Mouse (Mus musculus): Measurements from ENCODE around the gene Gtf3c5. TPM values are rescaled to one million over a fixed set of nuclear protein-coding genes. Genes with fewer than 3 reads are reported as not detected.

Gene Gtf3c5
- polyA plus RNA-seq, 1 experiment from 2014 or later: 56.7 TPM

- H3K36me3 ChIP-seq: peaks cover 70% of the 10 kb centered on the region
- no peak overlapping the region for H3K9ac ChIP-seq (replicated peaks)
- H3K4me2 ChIP-seq: no peak overlapping the region
- no peaks in the 10 kb centered on the region for H3K9me3 ChIP-seq
- H3K27ac ChIP-seq: no peak overlapping the region
- ATAC-seq (ENCODE audit: insufficient number of reproducible peaks, insufficient read depth, low FRiP score, low TSS enrichment, low read depth): no peak
- no peak overlapping the region for H3K4me3 ChIP-seq (replicated peaks)
- 73% methylated on average over 5 of the region's 5 CpGs for whole genome bisulfite sequencing
- H3K4me1 ChIP-seq (replicated peaks): peaks cover 19% of the 10 kb centered on the region
- no peaks in the 10 kb centered on the region for H3K27me3 ChIP-seq
Measured at GRCm38 (mm10) chr2:28566545-28566944, 17.0 kb downstream of the Gtf3c5 start.

GRCm38 (mm10) chr2:28564380-28564779 lies 19.2 kb downstream of the Gtf3c5 start:
- H3K36me3 ChIP-seq: peaks cover 48% of the 10 kb centered on the region
- 94% methylated on average over 4 of the region's 4 CpGs for WGBS
- no peak for ATAC-seq (ENCODE audit: insufficient number of reproducible peaks, insufficient read depth, low FRiP score, low TSS enrichment, low read depth)

DNA sequence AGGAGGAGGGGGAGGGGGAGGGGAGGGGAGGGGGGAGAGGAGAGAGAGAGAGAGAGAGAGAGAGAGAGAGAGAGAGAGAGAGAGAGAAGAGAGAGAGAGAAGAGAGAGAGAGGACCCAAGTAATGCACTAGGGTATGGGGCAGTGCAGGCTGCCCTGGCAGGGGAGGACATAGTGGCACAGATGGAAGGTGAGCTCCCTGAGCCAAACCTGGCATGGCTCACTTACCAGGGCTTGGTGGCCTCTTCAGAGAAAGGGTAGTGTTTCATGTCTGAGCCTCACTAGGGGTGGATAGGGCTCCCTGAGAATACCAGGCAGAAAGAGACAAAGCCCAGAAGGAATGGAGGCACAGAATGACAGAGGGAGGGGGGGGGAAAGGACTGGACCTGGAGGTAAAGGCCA lies 19.7 kb downstream of the Gtf3c5 start:
- no peak for ATAC-seq (ENCODE audit: insufficient number of reproducible peaks, insufficient read depth, low FRiP score, low TSS enrichment, low read depth)
- H3K27ac ChIP-seq: no peak overlapping the region
- 0 out of 2 replicates have a peak, but pooled peaks cover 3% of the 10 kb centered on the region for H3K4me1 ChIP-seq (replicated peaks)
- peaks cover 42% of the 10 kb centered on the region for H3K36me3 ChIP-seq
- no peak overlapping the region for H3K4me2 ChIP-seq
- H3K27me3 ChIP-seq: no peaks in the 10 kb centered on the region
- no peaks in the 10 kb centered on the region for H3K9me3 ChIP-seq
- no peak overlapping the region for H3K9ac ChIP-seq (replicated peaks)
- H3K4me3 ChIP-seq (replicated peaks): no peak overlapping the region

More at GRCm38 (mm10) chr2:28564380-28564779, 19.2 kb downstream of the Gtf3c5 start:
- no peak overlapping the region for H3K4me3 ChIP-seq (replicated peaks)
- no peak overlapping the region for H3K9ac ChIP-seq (replicated peaks)
- no peak overlapping the region for H3K27ac ChIP-seq
- H3K4me1 ChIP-seq (replicated peaks): peaks cover 7% of the 10 kb centered on the region; the same call in 1 of the 2 replicates
- H3K27me3 ChIP-seq: no peaks in the 10 kb centered on the region
- H3K4me2 ChIP-seq: no peak overlapping the region
- H3K9me3 ChIP-seq: no peaks in the 10 kb centered on the region

DNA sequence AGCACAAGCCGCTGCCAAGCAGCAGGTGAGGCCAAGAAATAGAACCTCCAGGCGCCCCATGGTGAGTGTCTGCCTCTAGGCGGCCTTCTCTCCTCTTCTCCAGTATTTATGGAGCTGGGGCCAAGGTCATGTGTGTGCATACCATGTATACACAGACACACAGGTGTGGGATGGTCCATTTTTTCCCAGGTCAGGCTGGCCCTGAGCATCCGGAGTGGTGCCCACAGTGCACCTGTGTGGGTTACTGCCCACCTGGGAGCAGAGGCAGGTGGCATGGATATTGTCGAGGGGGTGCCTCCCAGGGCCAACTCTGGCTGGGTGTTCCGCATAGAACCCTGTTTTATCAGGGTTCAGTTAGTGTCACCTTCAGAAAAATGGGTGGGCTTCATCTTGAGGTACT lies 20.2 kb downstream of the Gtf3c5 start, which contains the start of gene Cel:
Gene Cel, minus strand, starts transcription at position 101 of the 400 bp plus-strand sequence.
- no peak within 1 kb of the TSS for H3K4me3 ChIP-seq (replicated peaks)
- H3K4me1 ChIP-seq (replicated peaks): 0 out of 2 replicates have a peak, but pooled peaks cover 2% of the 10 kb centered on the region
- peaks cover 37% of the 10 kb centered on the region for H3K36me3 ChIP-seq
- ATAC-seq (ENCODE audit: insufficient number of reproducible peaks, insufficient read depth, low FRiP score, low TSS enrichment, low read depth): no peak
- H3K9ac ChIP-seq (replicated peaks): no peak within 1 kb of the TSS
- H3K27me3 ChIP-seq: no peaks in the 10 kb centered on the region
- WGBS: 67% methylated on average over 6 of the region's 6 CpGs
- no peak within 1 kb of the TSS for H3K27ac ChIP-seq
- H3K9me3 ChIP-seq: no peaks in the 10 kb centered on the region
- no peak within 1 kb of the TSS for H3K4me2 ChIP-seq

GRCm38 (mm10) chr2:28557452-28557851 lies 26.1 kb downstream of the Gtf3c5 start:
- no peak for ATAC-seq (ENCODE audit: insufficient number of reproducible peaks, insufficient read depth, low FRiP score, low TSS enrichment, low read depth)
- Histone ChIP-seq H3K36me3 (peaks cover 21% of the 10 kb centered on the region), H3K4me1 (replicated peaks) (no peaks in the 10 kb centered on the region), H3K4me2 (no peak overlapping the region), H3K9ac (replicated peaks) (no peak overlapping the region), H3K27me3 (no peaks in the 10 kb centered on the region), H3K27ac (no peak overlapping the region), H3K4me3 (replicated peaks) (no peak overlapping the region), H3K9me3 (no peaks in the 10 kb centered on the region)
- WGBS: 84% methylated on average over 5 of the region's 5 CpGs

GRCm38 (mm10) chr2:28552301-28552700 lies 31.2 kb downstream of the Gtf3c5 start:
- ATAC-seq (ENCODE audit: insufficient number of reproducible peaks, insufficient read depth, low FRiP score, low TSS enrichment, low read depth): no peak
- Histone ChIP-seq H3K9me3 (no peaks in the 10 kb centered on the region), H3K4me2 (no peak overlapping the region), H3K27ac (no peak overlapping the region), H3K4me3 (replicated peaks) (no peak overlapping the region), H3K9ac (replicated peaks) (no peak overlapping the region), H3K27me3 (no peaks in the 10 kb centered on the region), H3K36me3 (peaks cover 69% of the 10 kb centered on the region), H3K4me1 (replicated peaks) (no peaks in the 10 kb centered on the region)
- WGBS: 93% methylated on average over 5 of the region's 5 CpGs

GRCm38 (mm10) chr2:28549157-28549556 lies 34.4 kb downstream of the Gtf3c5 start:
- H3K27ac ChIP-seq: no peak overlapping the region
- ATAC-seq (ENCODE audit: insufficient number of reproducible peaks, insufficient read depth, low FRiP score, low TSS enrichment, low read depth): no peak
- H3K36me3 ChIP-seq: peaks cover 97% of the 10 kb centered on the region
- H3K4me2 ChIP-seq: no peak overlapping the region
- no peak overlapping the region for H3K4me3 ChIP-seq (replicated peaks)
- H3K9me3 ChIP-seq: no peaks in the 10 kb centered on the region
- WGBS: 89% methylated on average over 13 of the region's 13 CpGs
- H3K4me1 ChIP-seq (replicated peaks): no peaks in the 10 kb centered on the region
- H3K9ac ChIP-seq (replicated peaks): no peak overlapping the region
- no peaks in the 10 kb centered on the region for H3K27me3 ChIP-seq

- Histone ChIP-seq H3K4me2 (no peak overlapping the region), H3K9me3 (no peaks in the 10 kb centered on the region), H3K9ac (replicated peaks) (no peak overlapping the region), H3K4me1 (replicated peaks) (no peaks in the 10 kb centered on the region), H3K27ac (no peak overlapping the region), H3K36me3 (peaks cover 97% of the 10 kb centered on the region), H3K4me3 (replicated peaks) (no peak overlapping the region), H3K27me3 (no peaks in the 10 kb centered on the region)
- no peak for ATAC-seq (ENCODE audit: insufficient number of reproducible peaks, insufficient read depth, low FRiP score, low TSS enrichment, low read depth)
- 48% methylated on average over 11 of the region's 11 CpGs for WGBS
Measured at GRCm38 (mm10) chr2:28547237-28548172, 36.0 kb downstream of the Gtf3c5 start.

- Histone ChIP-seq H3K4me1 (replicated peaks) (no peaks in the 10 kb centered on the region), H3K9ac (replicated peaks) (no peak overlapping the region), H3K27me3 (no peaks in the 10 kb centered on the region), H3K27ac (no peak overlapping the region), H3K4me3 (replicated peaks) (no peak overlapping the region), H3K9me3 (no peaks in the 10 kb centered on the region), H3K4me2 (no peak overlapping the region), H3K36me3 (peaks cover 96% of the 10 kb centered on the region)
- no peak for ATAC-seq (ENCODE audit: insufficient number of reproducible peaks, insufficient read depth, low FRiP score, low TSS enrichment, low read depth)
- 80% methylated on average over 6 of the region's 6 CpGs for WGBS
Measured at GRCm38 (mm10) chr2:28546560-28546959, 37.0 kb downstream of the Gtf3c5 start.

GRCm38 (mm10) chr2:28545976-28546375 lies 37.6 kb downstream of the Gtf3c5 start:
- H3K36me3 ChIP-seq: peaks cover 90% of the 10 kb centered on the region
- no peak overlapping the region for H3K27ac ChIP-seq
- H3K9ac ChIP-seq (replicated peaks): peak overlapping the region; percentile 12; the same call in 1 of the 2 replicates
- no peaks in the 10 kb centered on the region for H3K27me3 ChIP-seq
- ATAC-seq (ENCODE audit: insufficient number of reproducible peaks, insufficient read depth, low FRiP score, low TSS enrichment, low read depth): no peak
- no peaks in the 10 kb centered on the region for H3K4me1 ChIP-seq (replicated peaks)
- H3K9me3 ChIP-seq: no peaks in the 10 kb centered on the region
- H3K4me2 ChIP-seq: no peak overlapping the region
- no peak overlapping the region for H3K4me3 ChIP-seq (replicated peaks)

DNA sequence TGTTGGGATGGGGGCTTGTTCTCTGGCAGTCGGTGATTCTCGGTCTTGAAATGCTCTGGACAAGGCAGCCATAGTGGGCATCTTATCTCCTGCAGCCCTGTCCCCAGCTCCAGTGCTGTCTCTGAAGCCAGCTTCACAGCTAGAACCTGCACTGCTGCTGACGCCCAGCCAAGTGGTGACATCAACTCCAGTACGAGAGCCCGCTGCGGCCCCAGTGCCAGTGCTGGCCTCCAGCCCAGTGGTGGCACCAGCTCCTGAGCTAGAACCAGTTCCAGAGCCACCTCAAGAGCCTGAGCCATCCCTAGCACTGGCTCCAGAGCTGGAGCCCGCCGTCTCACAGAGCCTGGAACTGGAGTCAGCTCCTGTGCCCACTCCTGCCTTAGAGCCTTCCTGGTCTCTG lies 39.7 kb downstream of the Gtf3c5 start:
- no peak overlapping the region for H3K27ac ChIP-seq
- WGBS: 92% methylated on average over 8 of the region's 8 CpGs
- ATAC-seq (ENCODE audit: insufficient number of reproducible peaks, insufficient read depth, low FRiP score, low TSS enrichment, low read depth): no peak
- H3K4me1 ChIP-seq (replicated peaks): peaks cover 15% of the 10 kb centered on the region
- H3K36me3 ChIP-seq: peaks cover 80% of the 10 kb centered on the region
- H3K9ac ChIP-seq (replicated peaks): no peak overlapping the region
- no peaks in the 10 kb centered on the region for H3K27me3 ChIP-seq
- no peaks in the 10 kb centered on the region for H3K9me3 ChIP-seq
- H3K4me2 ChIP-seq: no peak overlapping the region
- H3K4me3 ChIP-seq (replicated peaks): no peak overlapping the region

All from limb, embryonic 12.5 days (tissue).